Comparison of ENCODE assay signal across 15 mouse cellular contexts in the genomic region with DNA sequence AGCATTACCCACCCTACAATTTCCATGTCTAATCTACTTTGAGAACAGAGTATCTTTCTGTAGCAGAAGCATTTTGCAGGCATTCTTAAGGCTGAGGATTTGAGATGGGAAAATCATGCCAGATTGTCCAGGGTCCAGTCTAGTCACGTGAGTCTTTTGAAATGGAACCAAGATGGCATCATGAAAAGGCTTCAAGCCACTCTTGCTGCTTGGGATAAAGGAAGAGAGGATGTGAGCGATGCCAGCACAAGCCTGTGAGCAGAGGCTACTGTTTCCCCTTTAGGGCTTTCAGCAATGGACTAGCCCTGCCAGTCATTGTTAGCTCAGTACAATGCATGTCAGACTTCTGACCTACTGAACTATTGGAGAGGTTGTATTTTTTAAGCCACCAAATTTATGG. TPM values are rescaled to one million over a fixed set of nuclear protein-coding genes. Genes with fewer than 3 reads are reported as not detected.
DNase-seq lines count a peak whose midpoint lies in the region; ATAC-seq and TF ChIP-seq lines count a peak whose summit lies in the region.
"Had no signal": no experiment of that assay in that cellular context is flagged by ENCODE, and none has a peak within 500 bp of the region (broad histone marks: within the 10 kb centered on the region; RNA-seq: fewer than 3 reads in every experiment).

No protein-coding gene starts in this region.

- H3K9ac ChIP-seq in heart, postnatal 0 days (replicated peaks; ENCODE audit: low read depth, low read length) = no peak overlapping the region
- H3K9ac ChIP-seq in MEL (ENCODE audit: control insufficient read depth, low read depth, low read length, poor library complexity, severe bottlenecking) = no peak overlapping the region; the same call in 1 of the 2 replicates
- peak overlapping the region; percentile 68 for H3K9ac ChIP-seq in liver, embryonic 13.5 days
- H3K9ac ChIP-seq in kidney, embryonic 16.5 days (replicated peaks; ENCODE audit: low read length) = no peak overlapping the region
- H3K9ac ChIP-seq: embryonic facial prominence, embryonic 13.5 days; forebrain, embryonic 15.5 days; neural tube, embryonic 12.5 days had no signal

- H3K36me3 ChIP-seq in heart, postnatal 0 days (replicated peaks; ENCODE audit: control insufficient read depth, insufficient read depth, low read length) = no peaks in the 10 kb centered on the region
- no peaks in the 10 kb centered on the region for H3K36me3 ChIP-seq in C2C12 (ENCODE audit: control insufficient read depth, insufficient read depth)
- H3K36me3 ChIP-seq in MEL (ENCODE audit: control insufficient read depth in 1 of 2, insufficient read depth in 2 of 2, low read length in 2 of 2) = peaks cover 0 to 24% of the 10 kb centered on the region in 2 experiments; a peak in 2 of 4 replicates
- H3K36me3 ChIP-seq in liver, embryonic 13.5 days = no peaks in the 10 kb centered on the region
- no peaks in the 10 kb centered on the region for H3K36me3 ChIP-seq in kidney, embryonic 16.5 days (ENCODE audit: insufficient read depth, low read length)
- H3K36me3 ChIP-seq: embryonic facial prominence, embryonic 13.5 days; forebrain, embryonic 15.5 days; neural tube, embryonic 12.5 days had no signal

- H3K27ac ChIP-seq in heart, postnatal 0 days (ENCODE audit: low read depth) = 0 out of 2 replicates have a peak overlapping the region, but pooled peaks have one; percentile 12
- H3K27ac ChIP-seq in MEL (ENCODE audit: control insufficient read depth, low read depth, low read length) = peak overlapping the region; percentile 59
- H3K27ac ChIP-seq in liver, embryonic 13.5 days = peak overlapping the region; percentile 99
- no peak overlapping the region for H3K27ac ChIP-seq in kidney, embryonic 16.5 days (ENCODE audit: low read length)
- H3K27ac ChIP-seq: embryonic facial prominence, embryonic 13.5 days; forebrain, embryonic 15.5 days; neural tube, embryonic 12.5 days had no signal

- H3K4me3 ChIP-seq in heart, postnatal 0 days (ENCODE audit: low read depth, low read length) = no peak overlapping the region
- H3K4me3 ChIP-seq in C2C12 (ENCODE audit: insufficient read depth, poor library complexity, severe bottlenecking) = no peak overlapping the region
- no peak overlapping the region for H3K4me3 ChIP-seq in MEL (ENCODE audit: control insufficient read depth in 1 of 2, insufficient read depth in 1 of 2, low read depth in 2 of 2, low read length in 2 of 2)
- no peak overlapping the region for H3K4me3 ChIP-seq in liver, embryonic 13.5 days (replicated peaks)
- no peak overlapping the region for H3K4me3 ChIP-seq in kidney, embryonic 16.5 days (ENCODE audit: low read length)
- H3K4me3 ChIP-seq: embryonic facial prominence, embryonic 13.5 days; forebrain, embryonic 15.5 days; neural tube, embryonic 12.5 days had no signal

- H3K79me3 ChIP-seq in C2C12 (ENCODE audit: low read depth) = no peaks in the 10 kb centered on the region

- intact Hi-C loops in heart, postnatal 14 days (cut with DNase I) = no loop called here
- intact Hi-C loops in gastrocnemius, postnatal 36 days (cut with DNase I) = no loop called here

- no peak for ATAC-seq in heart, postnatal 0 days (ENCODE audit: insufficient read depth, low read depth)
- ATAC-seq in liver, embryonic 13.5 days (ENCODE audit: low read depth) = no peak
- no peak for ATAC-seq in kidney, embryonic 16.5 days (ENCODE audit: low FRiP score, low TSS enrichment)
- ATAC-seq: activated CD4-positive, CD25-positive, alpha-beta regulatory T cell, adult 4 months; forebrain, embryonic 15.5 days had no signal

- H3K9me3 ChIP-seq in heart, postnatal 0 days (replicated peaks; ENCODE audit: control insufficient read depth, low read length) = no peaks in the 10 kb centered on the region
- H3K9me3 ChIP-seq in MEL (replicated peaks; ENCODE audit: insufficient read depth, low read length) = no peaks in the 10 kb centered on the region
- H3K9me3 ChIP-seq in liver, embryonic 13.5 days (replicated peaks) = no peaks in the 10 kb centered on the region
- H3K9me3 ChIP-seq in kidney, embryonic 16.5 days (ENCODE audit: low read length) = no peaks in the 10 kb centered on the region; the same call in 1 of the 2 replicates
- H3K9me3 ChIP-seq: embryonic facial prominence, embryonic 13.5 days; forebrain, embryonic 15.5 days; neural tube, embryonic 12.5 days had no signal

- no peak for TF ChIP-seq POLR2A in MEL (IDR thresholded peaks at IDR 0.05; ENCODE audit: control insufficient read depth in 1 of 2, insufficient read depth in 1 of 2, low read depth in 1 of 2, low read length in 2 of 2, poor library complexity in 1 of 2)

- H3ac ChIP-seq in C2C12 (ENCODE audit: control insufficient read depth, insufficient read length, low read depth) = peak overlapping the region; percentile 16

- no peaks in the 10 kb centered on the region for H3K27me3 ChIP-seq in heart, postnatal 0 days (ENCODE audit: control insufficient read depth, insufficient read depth, low read length)
- H3K27me3 ChIP-seq in C2C12 (ENCODE audit: control insufficient read depth, insufficient read depth, insufficient read length) (no peaks in the 10 kb centered on the region), MEL (ENCODE audit: control insufficient read depth in 1 of 2, insufficient read depth in 2 of 2, low read length in 2 of 2) (no peaks in the 10 kb centered on the region)
- no peaks in the 10 kb centered on the region for H3K27me3 ChIP-seq in liver, embryonic 13.5 days
- peaks cover 30% of the 10 kb centered on the region for H3K27me3 ChIP-seq in kidney, embryonic 16.5 days (ENCODE audit: insufficient read depth, low read length)
- H3K27me3 ChIP-seq: forebrain, embryonic 15.5 days; neural tube, embryonic 12.5 days had no signal

- no peak for TF ChIP-seq EP300 in heart, postnatal 0 days (IDR thresholded peaks at IDR 0.05; ENCODE audit: low read depth)
- TF ChIP-seq EP300 in MEL (IDR thresholded peaks at IDR 0.05; ENCODE audit: low read depth in 1 of 2, low read length in 2 of 2) = no peak

- 81% methylated on average over 2 of the region's 2 CpGs for WGBS in heart, postnatal 0 days
- WGBS in liver, embryonic 13.5 days (ENCODE audit: insufficient replicate concordance) = 57% methylated on average over 2 of the region's 2 CpGs
- 75% methylated on average over 2 of the region's 2 CpGs for WGBS in kidney, embryonic 16.5 days

- no peak for DNase-seq in heart, postnatal 0 days (ENCODE audit: low spot score)
- no peak for DNase-seq in heart, postnatal 14 days
- no peak for DNase-seq in MEL (ENCODE audit: low read depth, low spot score)
- no peak for DNase-seq in liver, embryonic 13.5 days
- no peak for DNase-seq in gastrocnemius, postnatal 36 days
- DNase-seq: cerebellum, postnatal 25 days; heart, postnatal 36 days; kidney, adult 8-10 months; lung, adult 2 months had no signal

- H3K79me2 ChIP-seq in C2C12 (ENCODE audit: control insufficient read depth, insufficient read depth) = no peaks in the 10 kb centered on the region
- H3K79me2 ChIP-seq in MEL (ENCODE audit: control insufficient read depth, insufficient read depth, low read length, poor library complexity) = no peaks in the 10 kb centered on the region

- no peak for TF ChIP-seq RAD21 in MEL (IDR thresholded peaks at IDR 0.05; ENCODE audit: low read depth, low read length)

- no peaks in the 10 kb centered on the region; the same call in 1 of the 2 replicates for H3K4me1 ChIP-seq in heart, postnatal 0 days (ENCODE audit: control insufficient read depth, insufficient read depth)
- H3K4me1 ChIP-seq in MEL (ENCODE audit: control insufficient read depth in 1 of 2, insufficient read depth in 2 of 2, low read length in 2 of 2) = peaks cover 11 to 20% of the 10 kb centered on the region in 2 experiments
- H3K4me1 ChIP-seq in liver, embryonic 13.5 days (replicated peaks) = peaks cover 86% of the 10 kb centered on the region
- H3K4me1 ChIP-seq in kidney, embryonic 16.5 days (ENCODE audit: insufficient read depth, low read length) = peaks cover 16% of the 10 kb centered on the region
- H3K4me1 ChIP-seq: forebrain, embryonic 15.5 days had no signal

- H3K4me2 ChIP-seq in heart, postnatal 0 days (ENCODE audit: low read depth, low read length) = no peak overlapping the region
- H3K4me2 ChIP-seq in liver, embryonic 13.5 days = peak overlapping the region; percentile 62
- no peak overlapping the region for H3K4me2 ChIP-seq in kidney, embryonic 16.5 days (replicated peaks; ENCODE audit: low read depth, low read length)
- H3K4me2 ChIP-seq: embryonic facial prominence, embryonic 13.5 days; forebrain, embryonic 15.5 days; neural tube, embryonic 12.5 days had no signal

- TF ChIP-seq CTCF in heart, postnatal 0 days (IDR thresholded peaks at IDR 0.05; ENCODE audit: low read depth) = no peak
- TF ChIP-seq CTCF in C2C12 (IDR thresholded peaks at IDR 0.05; ENCODE audit: control insufficient read depth, insufficient read depth, insufficient read length) (no peak), MEL (IDR thresholded peaks at IDR 0.05 in 2 of 3, conservative IDR thresholded peaks at IDR 0.05 in 1 of 3; ENCODE audit: control insufficient read depth in 1 of 3, insufficient read depth in 1 of 3, low read depth in 2 of 3, low read length in 3 of 3, poor library complexity in 1 of 3, severe bottlenecking in 1 of 3) (no peak)

TF ChIP-seq in C2C12, 6 proteins besides CTCF, POLR2A, EP300 and RAD21:
- peak; percentile 72 for TF ChIP-seq USF1 (IDR thresholded peaks at IDR 0.05; ENCODE audit: low read depth)
- no peak for TF ChIP-seq CEBPB (IDR thresholded peaks at IDR 0.05; ENCODE audit: low read depth)
- TF ChIP-seq MYOG (IDR thresholded peaks at IDR 0.05; ENCODE audit: control insufficient read depth, extremely low read depth, insufficient read length) = no peak
- TF ChIP-seq FOSL1 (IDR thresholded peaks at IDR 0.05; ENCODE audit: insufficient read depth, low read length, poor library complexity, severe bottlenecking) = no peak

TF ChIP-seq in MEL, 35 proteins besides CTCF, POLR2A, EP300 and RAD21 (continues in another document):
- no peak for TF ChIP-seq NRF1 (IDR thresholded peaks at IDR 0.05; ENCODE audit: insufficient read depth, low read depth, low read length, poor library complexity, severe bottlenecking)
- no peak for TF ChIP-seq MEF2A (IDR thresholded peaks at IDR 0.05; ENCODE audit: extremely low read depth, insufficient replicate concordance, low read depth, low read length, poor library complexity, severe bottlenecking)
- TF ChIP-seq ETS1 (IDR thresholded peaks at IDR 0.05; ENCODE audit: low read depth, low read length) = no peak
- no peak for TF ChIP-seq POLR2AphosphoS2 (IDR thresholded peaks at IDR 0.05; ENCODE audit: low read length)

RNA-seq across cellular contexts. Expression of a gene that starts 51.2 kb away (rescaled TPM):
- total RNA-seq in heart, postnatal 0 days (2014; rRNA removed; ENCODE audit: low replicate concordance) = 94.8 and 139 TPM in 2 replicates
- polyA plus RNA-seq in heart, postnatal 0 days (2015; fragmentation: Nextera tagmentation; extraction: Ambion mirVana) = 231 and 235 TPM in 2 replicates
- total RNA-seq in heart, postnatal 14 days (2021) = 100 to 1,000 TPM; 292 to 300 TPM
- polyA plus RNA-seq in C2C12 (2012; fragmentation: generic; extraction: Trizol) (106 TPM), MEL (2012; ENCODE audit: insufficient read depth in 1 of 2, insufficient read length in 2 of 2, low read depth in 1 of 2, low replicate concordance in 2 of 2, missing spikeins in 1 of 2) (10 to 100 TPM; 61.9 to 89.2 TPM)
- total RNA-seq in MEL (2012; rRNA removed) = 33.9 and 39.6 TPM in 2 replicates
- 88.0 and 103 TPM in 2 replicates for polyA plus RNA-seq in liver, embryonic 13.5 days (2015; fragmentation: Nextera tagmentation; extraction: Ambion mirVana)
- polyA plus RNA-seq in kidney, embryonic 16.5 days (2015; fragmentation: Nextera tagmentation; extraction: Ambion mirVana) = 87.8 and 94.9 TPM in 2 replicates
- 100 to 1,000 TPM; 303 to 325 TPM for total RNA-seq in gastrocnemius, postnatal 36 days (2021)
